Mouse (Mus musculus): ENCODE measurements at regions not wholly inside any gene's neighbourhood (a gene's known extent, or its start where the extent isn't known, plus 50 kb on each side); places are given as distances from the start of the nearest gene placed in this dataset.

- no peaks in the 10 kb centered on the region for H3K36me3 ChIP-seq (ENCODE audit: insufficient read depth, low read length)
- H3K4me2 ChIP-seq (ENCODE audit: low read depth, low read length), result no peak overlapping the region
- TF ChIP-seq CTCF (IDR thresholded peaks at IDR 0.05; ENCODE audit: low read depth), result no peak
- H3K9ac ChIP-seq (replicated peaks; ENCODE audit: low read length), result no peak overlapping the region
- DNase-seq (ENCODE audit: low spot score) (no peak), ATAC-seq (no peak)
- 0 out of 2 replicates have a peak, but pooled peaks cover 5% of the 10 kb centered on the region for H3K4me1 ChIP-seq (ENCODE audit: insufficient read depth, low read length)
- H3K9me3 ChIP-seq (ENCODE audit: low read length), result no peaks in the 10 kb centered on the region
- no peaks in the 10 kb centered on the region for H3K27me3 ChIP-seq (ENCODE audit: insufficient read depth, low read length)
- H3K27ac ChIP-seq, result no peak overlapping the region
- no peak overlapping the region for H3K4me3 ChIP-seq (ENCODE audit: low read length)
- WGBS, result 13% methylated on average over 6 of the region's 6 CpGs
These were observed 173.8 kb upstream of the Dmrta1 start for GRCm38 (mm10) chr4:89505368-89505819.

DNA sequence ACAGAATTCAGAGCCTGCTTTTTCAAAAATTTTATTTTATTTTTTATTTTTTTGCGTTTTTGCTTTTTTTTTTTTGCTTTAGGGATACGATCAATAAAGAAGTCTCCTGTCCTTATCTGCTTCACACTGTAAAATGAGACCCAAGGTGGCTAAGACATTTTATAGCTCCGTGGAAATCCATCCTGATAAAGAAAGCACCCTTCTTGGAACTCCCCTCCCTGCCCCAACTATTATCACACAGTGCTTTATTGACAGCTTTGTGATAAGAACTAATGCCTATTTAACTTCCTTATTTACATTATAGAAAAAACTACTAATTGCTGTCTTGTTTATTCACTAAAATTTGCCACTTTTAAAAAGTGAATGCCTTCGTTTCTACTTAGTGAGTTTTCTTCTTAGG lies 179.0 kb upstream of the Dmrta1 start:
- no peaks in the 10 kb centered on the region for H3K9me3 ChIP-seq (ENCODE audit: low read length)
- no peak for DNase-seq (ENCODE audit: low spot score)
- H3K36me3 ChIP-seq (ENCODE audit: insufficient read depth, low read length), result no peaks in the 10 kb centered on the region
- 77% methylated on average over 4 of the region's 4 CpGs for WGBS
- no peak overlapping the region for H3K9ac ChIP-seq (replicated peaks; ENCODE audit: low read length)
- no peak for ATAC-seq
- no peak overlapping the region for H3K4me3 ChIP-seq (ENCODE audit: low read length)
- 0 out of 2 replicates have a peak, but pooled peaks cover 1% of the 10 kb centered on the region for H3K4me1 ChIP-seq (ENCODE audit: insufficient read depth, low read length)
- no peak overlapping the region for H3K27ac ChIP-seq
- no peaks in the 10 kb centered on the region for H3K27me3 ChIP-seq (ENCODE audit: insufficient read depth, low read length)
- H3K4me2 ChIP-seq (ENCODE audit: low read depth, low read length), result no peak overlapping the region
- no peak for TF ChIP-seq CTCF (IDR thresholded peaks at IDR 0.05; ENCODE audit: low read depth)

DNA sequence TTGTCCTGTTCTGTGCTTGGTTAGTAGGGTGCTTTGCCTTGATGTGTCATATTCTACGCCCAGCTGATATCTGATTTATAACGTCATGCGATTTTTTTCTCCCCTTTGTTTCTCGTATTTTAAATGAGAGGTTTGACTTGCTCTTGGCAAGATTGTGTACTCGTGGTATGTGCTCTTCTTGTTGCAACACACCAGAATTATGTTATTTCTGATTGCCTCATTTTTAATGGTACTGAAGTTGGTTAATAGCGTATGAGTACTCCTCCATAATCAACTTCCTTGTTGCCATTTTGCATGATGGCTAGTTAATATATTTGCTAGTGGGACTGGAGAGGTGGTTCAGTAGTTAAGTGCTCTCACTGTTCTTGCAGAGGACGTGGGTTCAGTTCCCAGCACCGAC lies 180.1 kb upstream of the Cdkn2b start:
- WGBS, result 91% methylated on average over 8 of the region's 8 CpGs
- TF ChIP-seq CTCF (IDR thresholded peaks at IDR 0.05; ENCODE audit: low read depth), result no peak
- H3K4me2 ChIP-seq (ENCODE audit: low read depth, low read length), result no peak overlapping the region

DNA sequence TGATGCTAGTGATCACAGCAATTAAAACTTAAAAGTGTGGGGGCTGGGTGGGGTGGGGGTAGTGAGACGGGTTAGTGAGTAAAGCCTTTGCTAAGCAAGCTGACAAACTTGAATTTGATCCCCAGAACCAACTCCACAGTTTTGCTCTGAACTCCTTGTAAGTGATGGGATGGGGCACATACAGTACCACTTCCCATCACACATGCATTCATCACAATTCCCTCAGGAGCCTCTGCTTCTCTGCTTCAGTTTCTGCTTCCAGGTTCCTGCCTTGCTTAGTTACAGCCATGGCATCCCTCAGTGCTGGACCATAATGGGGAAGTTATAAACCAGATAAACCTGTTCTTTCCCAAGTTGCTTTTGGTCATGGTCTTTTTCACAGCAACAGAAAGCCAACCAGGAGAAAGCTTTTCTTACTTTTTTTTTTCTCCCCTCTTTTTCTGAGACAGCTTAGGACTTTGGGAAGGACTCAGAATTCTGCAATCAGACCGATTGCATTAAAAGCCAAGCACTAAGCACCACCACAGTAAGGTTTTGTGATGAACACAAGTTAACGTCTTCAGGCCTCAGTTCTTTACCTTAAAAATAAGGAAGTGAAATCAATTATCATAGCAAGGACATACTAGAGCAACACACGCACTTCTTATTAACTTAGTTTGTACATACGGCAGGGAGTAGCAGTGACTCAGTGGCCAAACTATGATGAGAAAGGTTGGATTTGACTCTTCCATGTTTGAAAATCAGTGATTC lies 176.8 kb upstream of the Cdkn2b start:
- no peaks in the 10 kb centered on the region for H3K36me3 ChIP-seq (ENCODE audit: insufficient read depth, low read length)
- 85% methylated on average over 5 of the region's 5 CpGs for WGBS
- ATAC-seq (no peak), DNase-seq (ENCODE audit: low spot score) (no peak)
- no peak for TF ChIP-seq CTCF (IDR thresholded peaks at IDR 0.05; ENCODE audit: low read depth)
- no peak overlapping the region for H3K9ac ChIP-seq (replicated peaks; ENCODE audit: low read length)
- no peaks in the 10 kb centered on the region for H3K9me3 ChIP-seq (ENCODE audit: low read length)
- no peaks in the 10 kb centered on the region for H3K27me3 ChIP-seq (ENCODE audit: insufficient read depth, low read length)
- H3K27ac ChIP-seq, result no peak overlapping the region
- no peaks in the 10 kb centered on the region for H3K4me1 ChIP-seq (ENCODE audit: insufficient read depth, low read length)
- no peak overlapping the region for H3K4me3 ChIP-seq (ENCODE audit: low read length)
- H3K4me2 ChIP-seq (ENCODE audit: low read depth, low read length), result no peak overlapping the region

More for the DNA sequence above, 180.1 kb upstream of the Cdkn2b start:
- no peak overlapping the region for H3K27ac ChIP-seq
- ATAC-seq (no peak), DNase-seq (ENCODE audit: low spot score) (no peak)
- no peaks in the 10 kb centered on the region for H3K36me3 ChIP-seq (ENCODE audit: insufficient read depth, low read length)
- H3K27me3 ChIP-seq (ENCODE audit: insufficient read depth, low read length), result no peaks in the 10 kb centered on the region
- no peak overlapping the region for H3K4me3 ChIP-seq (ENCODE audit: low read length)
- no peaks in the 10 kb centered on the region for H3K9me3 ChIP-seq (ENCODE audit: low read length)
- no peaks in the 10 kb centered on the region for H3K4me1 ChIP-seq (ENCODE audit: insufficient read depth, low read length)
- H3K9ac ChIP-seq (replicated peaks; ENCODE audit: low read length), result no peak overlapping the region

- no peaks in the 10 kb centered on the region for H3K4me1 ChIP-seq (ENCODE audit: insufficient read depth, low read length)
- no peak overlapping the region for H3K4me2 ChIP-seq (ENCODE audit: low read depth, low read length)
- no peak for TF ChIP-seq CTCF (IDR thresholded peaks at IDR 0.05; ENCODE audit: low read depth)
- no peaks in the 10 kb centered on the region for H3K27me3 ChIP-seq (ENCODE audit: insufficient read depth, low read length)
- no peak for DNase-seq (ENCODE audit: low spot score)
- no peaks in the 10 kb centered on the region for H3K36me3 ChIP-seq (ENCODE audit: insufficient read depth, low read length)
- H3K4me3 ChIP-seq (ENCODE audit: low read length), result no peak overlapping the region
- no peaks in the 10 kb centered on the region for H3K9me3 ChIP-seq (ENCODE audit: low read length)
- no peak overlapping the region for H3K27ac ChIP-seq
- WGBS, result 85% methylated on average over 4 of the region's 4 CpGs
- no peak overlapping the region for H3K9ac ChIP-seq (replicated peaks; ENCODE audit: low read length)
- no peak for ATAC-seq
These were observed 176.1 kb upstream of the Cdkn2b start for GRCm38 (mm10) chr4:89486963-89487362.

DNA sequence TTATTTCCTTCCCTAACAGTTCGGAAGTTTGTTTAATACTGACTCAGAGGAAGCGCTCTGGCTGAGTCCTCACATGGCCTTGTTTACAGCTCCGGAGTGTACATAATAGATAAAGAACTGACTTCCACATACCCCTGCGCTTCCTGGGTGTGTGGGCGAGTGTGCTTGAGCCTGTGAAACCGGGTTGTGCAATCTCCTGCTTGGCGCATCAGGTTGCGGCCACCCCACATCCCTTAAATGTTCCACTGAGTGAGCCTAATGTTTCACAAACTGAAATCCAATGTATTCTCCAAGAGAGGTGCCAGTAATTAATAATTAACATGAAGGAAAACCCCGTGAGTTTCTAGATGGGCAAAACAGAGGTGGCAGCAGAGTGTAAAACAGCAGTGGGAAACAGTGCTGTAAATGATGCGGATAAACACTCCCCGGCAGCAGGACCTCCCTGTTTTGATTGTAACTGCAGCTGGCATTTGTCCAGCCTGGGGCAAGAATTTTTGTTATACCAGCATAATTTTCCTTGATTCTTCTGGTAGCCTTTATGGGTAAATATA lies 175.2 kb upstream of the Cdkn2b start:
- Histone ChIP-seq H3K36me3 (ENCODE audit: insufficient read depth, low read length) (no peaks in the 10 kb centered on the region), H3K27ac (no peak overlapping the region), H3K4me3 (ENCODE audit: low read length) (no peak overlapping the region), H3K4me1 (ENCODE audit: insufficient read depth, low read length) (no peaks in the 10 kb centered on the region), H3K4me2 (ENCODE audit: low read depth, low read length) (no peak overlapping the region), H3K9ac (replicated peaks; ENCODE audit: low read length) (no peak overlapping the region), H3K9me3 (ENCODE audit: low read length) (no peaks in the 10 kb centered on the region), H3K27me3 (ENCODE audit: insufficient read depth, low read length) (no peaks in the 10 kb centered on the region)
- ATAC-seq (no peak), DNase-seq (ENCODE audit: low spot score) (no peak)
- whole genome bisulfite sequencing, result 51% methylated on average over 11 of the region's 11 CpGs
- TF ChIP-seq CTCF (IDR thresholded peaks at IDR 0.05; ENCODE audit: low read depth), result no peak

DNA sequence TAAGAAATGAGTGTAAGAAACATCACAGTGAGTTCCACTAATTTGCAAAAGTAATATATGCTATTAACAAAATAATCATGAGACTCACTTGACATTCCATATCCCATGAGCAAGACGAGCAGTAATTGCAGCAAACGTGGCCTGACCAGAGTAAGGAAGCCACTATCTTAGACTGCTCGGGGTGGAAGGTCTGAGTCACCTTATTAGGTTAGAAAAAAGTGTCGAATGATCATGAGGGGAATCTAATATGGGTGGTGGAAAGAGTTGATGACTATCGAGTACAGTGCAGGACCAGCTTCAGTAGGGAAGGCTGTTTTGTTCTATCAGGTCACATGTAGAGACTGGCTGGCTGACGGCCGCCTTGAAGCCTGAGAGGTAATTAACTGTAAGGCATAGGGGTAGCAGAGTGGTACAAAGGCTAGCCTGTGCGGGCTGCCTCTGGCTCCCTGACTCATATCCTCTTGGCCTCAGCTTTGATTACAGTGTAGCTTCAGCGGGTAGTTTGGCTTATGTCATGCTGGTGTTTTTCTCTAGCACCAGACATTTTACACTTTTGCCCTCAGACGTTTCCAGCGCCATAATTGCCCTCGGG lies 167.9 kb upstream of the Cdkn2b start:
- 84% methylated on average over 12 of the region's 12 CpGs for WGBS
- no peaks in the 10 kb centered on the region for H3K9me3 ChIP-seq (ENCODE audit: low read length)
- no peak for ATAC-seq

More for the DNA sequence above, 167.9 kb upstream of the Cdkn2b start:
- H3K4me1 ChIP-seq (ENCODE audit: insufficient read depth, low read length), result no peaks in the 10 kb centered on the region
- H3K36me3 ChIP-seq (ENCODE audit: insufficient read depth, low read length), result no peaks in the 10 kb centered on the region
- no peak for DNase-seq (ENCODE audit: low spot score)
- H3K4me2 ChIP-seq (ENCODE audit: low read depth, low read length), result no peak overlapping the region
- H3K27me3 ChIP-seq (ENCODE audit: insufficient read depth, low read length), result no peaks in the 10 kb centered on the region
- no peak overlapping the region for H3K27ac ChIP-seq
- no peak overlapping the region for H3K9ac ChIP-seq (replicated peaks; ENCODE audit: low read length)
- H3K4me3 ChIP-seq (ENCODE audit: low read length), result no peak overlapping the region
- TF ChIP-seq CTCF (IDR thresholded peaks at IDR 0.05; ENCODE audit: low read depth), result no peak

All from hindbrain, postnatal 0 days (tissue).